Mouse (Mus musculus): Measurements from ENCODE around the gene Ust.

Gene Ust

DNA sequence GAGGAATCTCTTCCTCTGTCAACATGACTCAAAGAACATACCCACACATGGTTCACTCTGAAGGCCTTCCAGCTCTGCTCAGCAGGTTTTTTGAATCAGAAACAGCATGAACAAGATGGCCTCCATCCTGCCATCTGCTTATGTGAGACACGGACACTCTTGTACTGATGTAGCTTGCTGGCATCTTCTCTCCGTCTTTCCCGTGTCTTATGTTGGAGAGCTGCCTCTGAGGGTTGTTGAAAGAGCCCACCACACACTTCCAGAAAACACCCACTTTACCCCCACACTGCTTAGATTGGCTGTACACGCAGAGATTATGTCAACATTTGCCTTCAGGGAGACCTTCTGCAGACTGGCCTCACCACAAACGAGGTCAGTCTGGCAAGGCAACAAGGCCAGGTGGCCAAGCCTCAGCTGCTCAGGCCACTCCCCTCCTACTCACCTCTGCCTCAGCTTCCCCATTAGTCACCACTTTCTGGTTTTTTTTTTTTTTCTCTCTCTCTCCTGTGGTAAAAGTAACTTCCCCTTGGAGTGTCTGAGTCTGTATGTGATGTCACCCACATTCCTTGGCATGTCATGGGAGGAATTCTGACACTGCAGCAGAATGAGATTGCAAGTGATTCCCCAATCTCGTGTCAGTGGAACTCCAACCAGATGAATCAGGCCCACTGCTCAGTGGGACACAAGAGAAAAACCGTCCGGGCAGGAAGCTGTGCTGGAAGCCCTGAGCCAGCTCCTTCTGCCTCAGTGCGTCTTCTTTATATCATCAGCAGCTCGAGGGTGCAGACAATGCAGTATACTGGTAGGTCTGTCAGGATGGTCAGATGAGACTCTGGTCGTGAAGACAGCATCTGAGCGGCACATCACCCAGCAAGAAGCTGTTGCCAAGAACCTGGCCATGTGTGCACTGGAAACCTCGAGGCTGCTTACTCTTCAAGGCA is 19.4 kb downstream of the Ust start:
- no peak for DNase-seq

DNA sequence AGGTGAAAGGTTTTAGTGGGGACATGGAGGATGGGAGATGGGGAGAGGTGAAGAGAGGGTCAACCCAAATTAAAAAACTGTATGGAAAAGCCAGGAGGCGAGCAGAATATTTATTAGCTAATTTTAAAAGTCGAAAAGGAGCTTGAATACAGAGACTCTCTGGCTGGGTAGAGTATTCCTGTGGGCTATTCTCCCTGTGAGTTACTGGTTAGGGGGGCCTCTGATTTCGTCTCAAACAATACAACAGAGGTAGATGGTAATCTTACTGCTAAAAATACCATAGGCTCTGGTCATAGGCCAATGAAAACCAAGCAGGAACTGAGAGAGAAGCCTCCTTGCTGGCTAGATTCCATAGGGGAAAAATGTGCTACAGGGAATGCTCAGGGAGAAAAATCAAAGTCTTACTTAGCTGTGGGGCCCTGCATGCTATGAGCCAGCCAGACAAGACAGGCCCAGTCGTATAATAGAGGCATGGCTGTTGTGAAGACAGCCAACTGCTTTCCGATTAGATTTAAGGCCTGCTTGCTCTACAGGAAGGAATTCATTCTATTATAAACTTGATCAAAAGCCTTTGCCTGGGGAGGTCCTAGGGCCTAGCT is 23.0 kb downstream of the Ust start:
- no peak for DNase-seq

DNA sequence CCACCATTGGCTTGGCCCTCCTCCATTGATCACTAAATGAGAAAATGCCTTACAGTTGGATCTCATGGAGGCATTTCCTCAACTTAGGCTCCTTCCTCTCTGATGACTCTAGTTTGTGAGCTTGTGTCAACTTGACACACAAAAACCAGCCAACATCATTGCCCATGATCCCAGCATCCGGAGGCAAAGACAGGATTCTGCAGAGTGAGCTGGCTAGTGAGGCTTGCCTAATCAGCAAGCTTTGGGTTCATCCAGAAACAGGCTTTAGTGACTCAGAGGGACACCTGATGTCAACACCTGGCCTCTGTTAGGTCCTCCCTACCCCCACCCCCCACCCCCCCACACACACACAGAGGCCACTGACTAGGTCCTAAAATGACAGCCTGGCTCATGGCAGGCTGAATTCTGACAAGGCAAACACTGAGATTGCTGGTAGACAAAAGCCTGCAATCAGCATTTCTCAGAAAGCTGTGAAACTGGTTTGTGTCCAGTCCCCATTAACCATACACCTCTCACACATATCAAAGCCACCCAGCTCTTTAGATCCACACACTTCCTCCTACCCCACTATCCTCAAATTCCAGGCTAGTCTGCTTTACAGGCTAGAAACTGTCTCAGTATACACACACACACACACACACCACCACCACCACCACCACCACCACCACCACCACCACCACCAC is 26.6 kb downstream of the Ust start:
- DNase-seq, result no peak

DNA sequence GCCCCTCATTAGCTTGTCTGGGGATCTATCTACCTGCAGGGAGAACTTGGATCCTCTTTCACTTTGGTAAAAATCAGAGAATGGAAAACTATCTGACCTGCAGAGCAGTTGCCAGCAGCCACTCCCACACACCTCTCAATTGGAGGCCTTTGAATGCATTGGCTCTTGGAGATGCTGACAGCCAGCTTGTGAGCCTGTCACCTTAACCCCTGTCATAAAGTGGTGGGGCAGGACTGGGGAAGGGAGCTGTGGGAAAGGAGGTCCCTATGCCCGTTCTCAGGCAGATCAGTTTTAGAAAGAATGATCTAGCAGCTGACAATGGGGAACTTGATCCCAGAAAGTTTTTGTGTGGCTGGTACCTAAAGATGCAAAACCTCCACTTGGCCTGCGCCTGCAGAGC is 31.2 kb downstream of the Ust start:
- no peak for DNase-seq

DNA sequence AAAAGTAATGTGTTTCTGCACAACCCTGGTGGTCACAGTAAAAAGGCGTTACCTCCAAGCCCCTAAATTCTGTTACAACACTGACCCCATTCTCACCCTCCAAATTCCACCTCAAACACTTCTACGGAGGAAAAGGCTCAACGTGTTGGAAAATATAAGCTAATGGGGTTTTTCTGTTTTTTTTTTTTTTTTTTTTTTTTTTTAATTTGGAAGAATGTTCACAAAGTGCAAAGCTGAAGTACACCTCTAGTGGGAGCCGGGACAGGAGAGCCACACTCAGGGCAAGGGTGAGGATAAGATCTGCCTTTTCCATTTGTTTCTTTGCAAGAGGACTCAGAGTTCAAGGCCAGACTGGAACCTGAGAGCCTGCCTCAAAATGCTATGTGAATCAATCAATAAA is 34.1 kb downstream of the Ust start:
- DNase-seq, result no peak

DNA sequence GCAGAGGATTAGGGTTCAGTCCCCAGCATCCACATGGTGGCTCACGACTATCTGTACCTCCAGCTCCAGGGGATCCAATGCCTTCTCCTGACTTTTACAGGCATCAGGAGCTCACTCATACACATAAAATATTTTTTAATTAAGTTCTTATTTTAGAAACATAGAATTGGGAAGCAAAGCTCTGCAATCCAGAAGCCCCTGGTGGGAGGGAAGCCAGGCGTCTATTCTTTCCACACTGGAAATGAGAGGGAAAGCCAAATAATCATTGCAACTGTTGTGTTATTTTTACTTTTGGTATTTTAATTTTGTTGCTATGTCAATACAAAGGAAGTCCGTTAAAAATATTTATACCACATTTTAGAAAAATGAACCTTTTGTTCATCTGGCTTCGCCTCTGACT is 35.8 kb downstream of the Ust start:
- DNase-seq, result no peak

DNA sequence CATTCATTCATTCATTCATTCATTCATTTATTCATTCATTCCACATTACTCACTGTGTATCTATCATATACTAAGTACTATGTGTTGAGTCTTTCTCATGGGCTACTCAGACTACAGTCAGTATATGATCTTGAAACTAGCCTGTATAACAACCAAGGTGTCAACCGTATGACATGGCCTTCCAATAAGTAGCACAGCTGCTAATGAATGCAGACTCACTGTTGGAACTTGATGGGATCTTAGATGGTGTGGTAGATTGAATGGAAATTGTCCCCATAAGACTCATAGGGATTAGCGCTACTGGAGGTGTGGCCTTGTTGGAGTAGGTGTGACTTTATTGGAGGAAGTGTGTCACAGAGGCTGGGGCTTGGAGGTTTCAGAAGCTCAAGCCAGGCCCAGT is 38.8 kb downstream of the Ust start:
- DNase-seq, result no peak

DNA sequence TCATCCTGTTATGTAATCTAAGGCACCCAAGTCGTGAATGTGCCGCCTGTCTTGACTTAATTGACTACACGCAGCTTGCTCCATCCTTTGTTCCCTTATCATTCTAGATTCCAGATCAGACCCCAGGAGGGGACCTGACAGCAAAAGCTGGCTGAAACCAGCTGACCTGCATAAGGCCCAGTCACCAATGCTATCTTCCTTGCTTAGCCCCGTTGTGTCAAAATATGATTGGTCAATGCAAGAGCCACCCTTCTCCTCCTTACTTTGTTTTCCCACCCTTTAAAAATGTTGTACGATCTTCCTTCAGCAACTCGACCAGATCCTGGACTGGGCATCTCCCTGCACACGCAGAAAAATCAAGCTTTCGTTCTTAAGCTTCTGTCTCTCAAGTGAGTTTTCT is 40.7 kb downstream of the Ust start:
- DNase-seq, result no peak

DNA sequence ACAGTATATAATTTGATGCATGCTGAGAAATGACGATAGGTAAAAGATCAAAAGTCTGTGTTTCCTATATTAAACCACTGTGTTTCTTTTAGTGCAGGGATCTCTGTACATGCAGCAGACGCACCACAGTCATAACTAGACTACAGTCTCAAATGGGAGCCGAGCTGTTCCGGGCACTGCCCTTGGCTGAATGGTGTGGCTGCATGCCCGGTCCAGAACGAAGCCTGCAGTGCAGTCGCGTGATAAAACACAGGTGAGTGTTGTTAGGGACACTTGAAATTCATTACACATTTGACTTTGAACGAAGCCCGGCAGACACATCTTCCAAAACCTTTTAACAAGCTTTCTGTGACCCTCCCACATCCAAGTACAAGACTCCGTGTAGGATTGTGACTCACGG is 46.6 kb downstream of the Ust start:
- no peak for DNase-seq

DNA sequence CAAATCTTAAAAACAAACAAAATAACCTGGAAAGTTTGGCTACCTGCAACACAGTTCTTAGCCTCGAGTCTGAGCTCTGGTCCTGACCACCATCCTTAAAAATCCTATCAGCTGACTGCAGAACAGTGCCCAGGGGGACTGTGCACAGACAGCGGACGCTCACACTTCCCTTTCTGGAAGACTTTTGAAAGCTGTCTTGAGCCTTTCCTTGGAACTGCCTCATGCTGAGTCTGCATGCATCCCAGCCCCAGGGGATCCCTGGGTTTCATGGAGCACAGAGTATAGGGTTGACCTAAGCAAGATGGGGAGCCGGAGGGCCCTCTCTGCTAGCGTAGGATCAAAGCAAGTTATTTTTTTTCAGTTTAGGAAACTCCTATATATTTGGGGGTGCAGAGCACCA is 47.6 kb downstream of the Ust start:
- no peak for DNase-seq

DNA sequence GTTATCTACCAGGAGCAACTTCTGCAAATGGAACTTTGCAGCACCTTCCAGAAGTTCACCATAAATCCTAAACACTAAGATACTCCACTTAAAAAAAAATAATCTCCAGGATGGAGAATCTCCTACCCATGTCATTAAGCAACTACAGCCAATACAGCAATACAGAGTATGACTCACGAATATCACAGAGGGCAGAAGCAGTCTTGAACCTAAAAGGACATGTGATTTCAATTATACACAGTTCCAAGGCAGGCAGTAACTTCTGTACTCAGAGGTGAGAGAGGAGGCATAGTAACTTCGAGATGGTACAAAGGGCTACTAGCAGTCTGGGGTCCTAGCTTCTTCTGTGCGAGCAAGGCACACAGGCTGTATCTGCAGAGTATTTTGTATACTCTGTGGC is 49.1 kb downstream of the Ust start:
- DNase-seq, result no peak

DNA sequence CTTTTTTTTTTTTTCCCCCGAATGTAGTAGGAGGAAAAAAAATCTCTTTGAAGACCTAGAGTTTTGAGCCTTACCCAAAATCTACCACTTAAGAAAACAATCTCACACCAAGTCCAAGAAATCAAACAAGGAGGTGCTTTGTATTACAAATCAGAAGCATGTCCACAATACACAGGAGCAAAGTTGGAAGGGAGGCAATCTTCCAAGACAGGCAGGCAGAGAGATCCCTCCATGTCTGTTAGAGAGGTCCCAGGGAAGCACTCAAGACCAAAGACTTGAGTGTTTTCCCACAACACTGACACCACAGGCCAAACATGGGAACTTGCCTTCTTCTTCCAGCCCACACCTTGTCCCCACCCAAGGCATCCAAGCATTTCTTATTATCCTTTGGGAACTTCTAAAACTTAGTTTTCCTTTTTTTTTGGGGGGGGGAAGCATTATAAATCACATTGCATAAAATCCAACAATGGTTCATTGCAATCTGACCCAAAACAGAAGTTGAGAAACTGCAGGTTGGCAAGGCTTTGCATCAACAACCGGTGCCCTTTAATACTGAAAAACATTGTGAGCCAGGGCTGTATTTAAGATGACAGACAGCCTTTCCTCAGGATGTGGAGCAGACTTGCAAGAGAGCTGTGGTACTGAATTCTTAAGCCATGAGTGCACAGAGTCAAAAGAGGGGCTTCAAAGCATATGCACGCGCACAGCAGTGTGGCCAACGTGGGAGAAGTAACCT is 49.8 kb downstream of the Ust start:
- no peak for DNase-seq

DNA sequence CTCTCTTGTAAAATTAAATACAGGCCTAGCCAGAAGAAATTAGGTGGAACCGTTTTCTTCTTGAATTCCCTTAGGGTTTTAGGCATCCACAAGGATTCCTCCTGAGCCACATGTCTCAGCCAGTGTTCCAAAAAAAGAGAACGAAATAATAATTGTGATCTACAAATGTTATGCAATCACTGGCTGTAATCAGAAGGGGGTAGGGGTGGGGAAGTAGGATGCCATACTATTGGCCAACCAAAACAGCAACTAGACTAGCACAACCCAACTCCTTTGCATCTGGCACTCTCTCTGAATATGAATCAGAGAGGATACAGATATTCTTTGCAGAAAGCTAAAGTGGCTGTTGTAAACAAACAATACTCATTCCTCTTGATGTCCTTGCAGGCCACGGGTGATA is 52.7 kb downstream of the Ust start:
- DNase-seq, result no peak

DNA sequence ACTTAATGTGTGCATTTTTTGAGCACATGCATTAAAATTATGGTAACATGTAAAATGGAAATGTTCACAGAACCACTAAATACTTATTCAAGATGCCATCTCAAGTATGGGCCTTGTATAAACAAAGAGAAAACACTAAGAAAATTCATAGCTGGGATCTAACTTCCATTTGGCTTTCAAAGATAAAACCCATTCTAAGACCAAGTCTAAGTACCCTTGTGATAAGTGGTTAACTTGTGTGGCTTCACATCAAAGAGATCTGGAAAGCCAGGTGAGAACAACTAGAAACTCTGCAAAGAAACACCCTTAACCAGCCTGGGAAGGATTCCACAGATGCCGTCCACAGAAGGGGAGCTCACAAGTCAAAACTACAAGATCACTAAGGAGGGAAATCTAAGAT is 53.4 kb downstream of the Ust start:
- no peak for DNase-seq

DNA sequence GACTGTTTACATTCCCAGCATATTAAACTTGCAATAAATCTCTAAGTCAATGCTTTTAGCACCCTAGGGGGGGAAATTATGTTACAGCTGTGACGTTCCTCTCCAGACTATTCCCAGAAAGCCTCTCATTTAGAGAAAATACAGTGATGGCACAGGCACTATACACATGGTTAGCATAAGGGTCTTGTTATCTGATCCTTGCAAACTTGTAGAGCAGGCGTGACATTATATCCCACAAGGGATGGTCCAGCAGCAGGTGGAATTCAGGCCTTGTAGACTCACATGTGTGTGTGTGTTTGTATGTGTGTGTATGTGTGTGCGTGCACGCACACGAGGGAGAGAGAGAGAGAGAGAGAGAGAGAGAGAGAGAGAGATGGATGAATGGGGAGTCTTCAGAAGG is 57.3 kb downstream of the Ust start:
- DNase-seq, result no peak

DNA sequence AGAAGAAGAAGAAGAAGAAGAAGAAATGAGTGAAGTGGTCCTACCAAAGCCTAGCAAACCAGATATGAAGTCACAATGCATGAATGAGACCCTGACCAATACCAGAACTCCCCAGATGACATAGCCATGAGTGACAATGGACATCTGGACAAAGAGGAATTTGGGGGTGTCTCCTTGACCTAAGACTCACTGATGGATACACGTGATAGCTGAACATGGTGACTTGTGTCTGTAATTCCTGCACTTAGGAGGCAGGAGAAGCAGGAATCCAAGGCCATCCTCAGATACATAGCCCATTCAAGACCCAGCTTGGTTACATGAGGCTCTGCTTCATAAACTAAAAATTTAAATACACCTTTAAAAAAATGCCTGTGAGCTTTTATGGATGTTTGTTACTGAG is 63.9 kb downstream of the Ust start:
- DNase-seq, result no peak

DNA sequence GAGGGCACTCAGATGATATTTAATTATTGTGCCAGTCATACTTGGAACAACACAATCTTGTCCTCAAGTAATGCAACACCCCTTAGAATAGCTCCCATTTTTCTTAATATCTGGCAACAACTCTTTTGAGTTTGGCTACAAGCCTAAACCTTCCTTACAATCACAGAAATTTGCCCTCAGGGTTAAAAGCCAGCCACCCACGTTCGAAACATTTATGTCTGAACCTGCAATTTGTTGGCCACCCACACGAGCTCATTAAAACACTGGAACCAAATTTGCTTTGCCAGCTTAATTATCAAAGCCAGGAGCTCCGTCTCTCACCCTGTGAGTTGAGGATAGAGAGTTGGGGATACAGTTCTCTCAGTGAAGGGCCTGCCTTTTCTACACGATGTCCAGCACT is 70.9 kb downstream of the Ust start:
- DNase-seq, result no peak

DNA sequence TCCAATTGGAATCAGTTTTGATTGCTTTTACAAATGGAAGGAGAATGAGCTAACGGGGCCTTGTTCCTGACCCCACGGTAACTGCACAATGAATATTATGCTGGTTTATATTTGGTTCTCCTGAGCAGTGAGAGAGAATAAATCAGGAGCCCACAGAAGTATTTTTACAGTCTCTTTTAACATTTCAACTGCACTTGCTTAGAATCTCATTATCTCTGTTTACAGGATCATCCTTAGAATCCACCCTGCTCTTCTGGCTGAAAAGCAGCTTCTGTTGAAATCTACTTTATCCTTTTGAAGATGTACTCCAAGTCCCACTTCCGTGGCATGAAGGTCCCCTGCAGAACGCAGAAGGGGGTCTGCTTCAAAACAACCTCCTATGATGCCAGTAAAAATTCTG is 71.7 kb downstream of the Ust start:
- no peak for DNase-seq

DNA sequence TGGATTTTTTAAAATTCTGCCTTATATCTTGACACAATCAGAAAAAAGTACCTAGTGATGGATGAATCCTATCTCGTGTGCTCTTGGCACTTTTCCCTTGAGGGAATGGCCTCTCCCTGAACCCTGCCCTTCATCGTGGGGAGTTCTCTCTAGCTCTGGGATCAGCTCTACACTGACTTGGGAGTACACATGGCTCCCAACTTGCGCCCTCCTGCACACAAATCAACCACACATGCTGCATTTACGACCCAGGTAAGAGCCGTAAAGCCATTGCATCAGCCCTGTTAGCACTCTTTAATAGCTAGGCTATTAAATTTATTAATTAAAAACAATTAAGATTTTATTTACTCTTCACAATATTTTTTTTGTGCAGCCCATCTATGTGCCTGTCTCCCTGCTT is 74.6 kb downstream of the Ust start:
- no peak for DNase-seq

DNA sequence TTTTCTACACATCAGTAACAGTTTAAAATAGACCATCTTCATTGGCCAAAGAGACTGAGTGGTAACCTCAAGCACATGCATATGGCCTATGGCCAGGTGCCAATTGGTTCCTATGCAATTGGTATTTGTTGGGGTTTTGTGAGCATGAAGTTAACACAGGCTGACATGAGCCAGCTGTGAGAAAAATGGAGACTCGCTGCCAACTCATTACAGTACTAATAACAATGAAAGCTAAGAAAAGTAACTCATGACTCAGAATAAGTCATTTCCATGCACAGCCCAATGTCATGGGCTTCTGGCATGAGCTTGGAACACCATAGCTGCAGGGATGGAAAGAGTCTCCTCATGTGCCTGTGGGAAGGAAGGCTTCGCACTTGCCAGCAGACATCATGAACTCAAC is 86.8 kb downstream of the Ust start:
- no peak for DNase-seq

DNA sequence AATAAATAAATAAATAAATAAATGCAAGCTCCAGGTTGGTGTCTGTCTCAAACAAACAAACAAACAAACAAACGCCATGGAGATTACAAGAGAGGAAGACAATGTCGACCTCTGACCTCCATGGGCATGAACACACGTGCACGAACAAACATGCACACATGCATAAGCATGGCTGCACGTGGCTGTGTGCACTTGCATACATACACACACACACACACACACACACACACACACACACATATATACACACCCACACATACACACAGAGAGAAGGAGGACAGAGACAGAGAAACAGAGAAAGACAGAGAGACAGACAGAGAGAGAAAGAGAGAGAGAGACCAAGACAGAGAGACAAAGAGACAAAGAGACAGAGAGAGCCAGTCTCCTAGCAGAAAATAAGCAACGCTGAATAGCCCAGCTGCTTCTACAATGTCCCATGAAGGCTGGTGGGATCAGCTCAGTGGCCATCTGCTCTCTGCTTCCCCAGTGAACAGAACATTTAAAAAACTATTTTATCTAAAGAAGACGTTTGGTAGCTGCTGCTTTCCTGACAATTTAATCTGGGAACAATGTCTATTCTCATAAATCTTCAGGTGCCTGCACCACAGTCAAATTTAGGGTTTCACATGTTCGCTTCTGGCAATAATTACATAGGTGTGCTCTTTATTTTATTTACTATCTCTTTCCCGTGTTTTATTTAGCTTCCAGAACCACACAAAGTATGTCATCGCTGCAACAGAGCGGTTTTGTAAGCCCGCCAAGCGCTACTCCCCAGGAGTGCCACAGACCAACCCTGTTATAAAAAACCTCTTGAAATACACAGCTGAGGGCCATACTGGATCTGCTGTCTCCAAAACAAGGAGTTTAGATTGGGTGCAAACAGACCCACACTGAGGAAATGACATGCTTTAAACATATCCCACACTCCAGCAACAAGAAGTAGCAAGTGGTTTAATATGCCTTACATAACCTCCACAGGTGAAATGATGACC is 89.5 kb downstream of the Ust start:
- no peak for DNase-seq
